Mouse (Mus musculus): ENCODE data around the gene Msn. TPM values are rescaled to one million over a fixed set of nuclear protein-coding genes. Genes with fewer than 3 reads are reported as not detected.

The Msn gene
- polyA plus RNA-seq, 2 experiments, result 87.6 to 104 TPM

GRCm38 (mm10) chrX:96218088-96218487 lies 122.2 kb downstream of the Msn start:
- H3K36me3 ChIP-seq (ENCODE audit: control insufficient read depth, insufficient read depth, low read length), result no peaks in the 10 kb centered on the region
- no peak overlapping the region for H3K4me3 ChIP-seq (replicated peaks; ENCODE audit: low read length)
- H3K4me2 ChIP-seq (replicated peaks; ENCODE audit: low read depth, low read length, severe bottlenecking), result no peak overlapping the region
- H3K9me3 ChIP-seq (ENCODE audit: control insufficient read depth, low read length), result no peaks in the 10 kb centered on the region
- no peak for TF ChIP-seq POLR2A (IDR thresholded peaks at IDR 0.05; ENCODE audit: borderline replicate concordance, extremely low read depth, insufficient read depth, insufficient read length)
- H3K27ac ChIP-seq (replicated peaks; ENCODE audit: low read depth, low read length), result no peak overlapping the region
- WGBS, result 50% methylated on average over 1 of the region's 1 CpGs
- no peak for ATAC-seq (ENCODE audit: low FRiP score, low read depth)
- DNase-seq (ENCODE audit: low spot score), result no peak
- H3K27me3 ChIP-seq (ENCODE audit: control insufficient read depth, insufficient read depth, low read length), result no peaks in the 10 kb centered on the region
- no peak overlapping the region for H3K9ac ChIP-seq (ENCODE audit: low read depth, low read length, severe bottlenecking)
- no peaks in the 10 kb centered on the region for H3K4me1 ChIP-seq (ENCODE audit: control insufficient read depth, insufficient read depth, low read length)

Other genes starting within 250 kb of the Msn start
- gene Las1l, start 139.1 kb upstream of the Msn start, polyA plus RNA-seq (2012; rRNA removed), result 21.9 and 25.3 TPM in 2 replicates
- gene Las1l, start 139.1 kb upstream of the Msn start, polyA plus RNA-seq (2014; fragmentation: Nextera tagmentation; extraction: Ambion mirVana), result 34.5 and 37.1 TPM in 2 replicates
- gene Vsig4, start 197.4 kb downstream of the Msn start, polyA plus RNA-seq (2012; rRNA removed), result 0.04 TPM in 1 of 2 replicates, not detected in the other
- not detected in 2 replicates for gene Vsig4, start 197.4 kb downstream of the Msn start, polyA plus RNA-seq (2014; fragmentation: Nextera tagmentation; extraction: Ambion mirVana)